Mouse (Mus musculus): ENCODE measurements at regions not wholly inside any gene's neighbourhood (a gene's known extent, or its start where the extent isn't known, plus 50 kb on each side); places are given as distances from the start of the nearest gene placed in this dataset.

- Histone ChIP-seq H3K9me3 (ENCODE audit: control insufficient read depth, low read length) (no peaks in the 10 kb centered on the region), H3K9ac (ENCODE audit: low read depth, low read length) (no peak overlapping the region), H3K27ac (ENCODE audit: low read depth, low read length) (no peak overlapping the region), H3K4me1 (replicated peaks; ENCODE audit: control insufficient read depth, insufficient read depth, low read length) (no peaks in the 10 kb centered on the region), H3K36me3 (ENCODE audit: control insufficient read depth, insufficient read depth, low read length) (no peaks in the 10 kb centered on the region), H3K4me2 (no peak overlapping the region), H3K27me3 (replicated peaks; ENCODE audit: control insufficient read depth, insufficient read depth, low read length) (no peaks in the 10 kb centered on the region), H3K4me3 (ENCODE audit: low read depth, low read length) (no peak overlapping the region)
- no peak for ATAC-seq (replicated peaks; ENCODE audit: low FRiP score)
- WGBS, result 81% methylated on average over 7 of the region's 7 CpGs
- DNase-seq (ENCODE audit: low spot score), result no peak
Measured at GRCm38 (mm10) chr15:10795126-10795792, 80.8 kb upstream of the Rai14 start.

DNA sequence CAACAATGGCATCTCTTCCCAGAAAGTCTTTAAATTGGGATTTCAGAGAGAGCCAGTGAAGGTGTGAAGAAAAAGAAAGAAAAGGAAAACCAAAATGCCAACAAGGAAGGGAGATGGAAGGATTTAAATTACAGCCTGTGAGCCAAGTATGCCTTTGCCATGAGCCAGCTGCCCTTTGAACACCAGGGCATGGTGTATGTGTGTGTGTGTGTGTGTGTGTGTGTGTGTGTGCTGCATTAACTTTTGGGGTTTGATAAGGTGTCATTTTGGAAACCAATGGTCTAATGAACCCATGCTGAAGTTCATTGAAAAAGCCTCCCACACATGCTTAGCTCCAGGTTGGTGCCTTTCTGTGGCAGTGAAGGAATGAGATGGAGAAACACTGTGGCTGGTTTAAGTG lies 85.2 kb upstream of the Rai14 start:
- Histone ChIP-seq H3K27me3 (replicated peaks; ENCODE audit: control insufficient read depth, insufficient read depth, low read length) (no peaks in the 10 kb centered on the region), H3K9ac (ENCODE audit: low read depth, low read length) (no peak overlapping the region), H3K4me1 (replicated peaks; ENCODE audit: control insufficient read depth, insufficient read depth, low read length) (no peaks in the 10 kb centered on the region), H3K36me3 (ENCODE audit: control insufficient read depth, insufficient read depth, low read length) (no peaks in the 10 kb centered on the region), H3K4me3 (ENCODE audit: low read depth, low read length) (no peak overlapping the region), H3K9me3 (ENCODE audit: control insufficient read depth, low read length) (no peaks in the 10 kb centered on the region), H3K27ac (ENCODE audit: low read depth, low read length) (no peak overlapping the region), H3K4me2 (no peak overlapping the region)
- DNase-seq (ENCODE audit: low spot score), result no peak
- ATAC-seq (replicated peaks; ENCODE audit: low FRiP score), result no peak

- Histone ChIP-seq H3K4me3 (ENCODE audit: low read depth, low read length) (no peak overlapping the region), H3K9me3 (ENCODE audit: control insufficient read depth, low read length) (no peaks in the 10 kb centered on the region), H3K36me3 (ENCODE audit: control insufficient read depth, insufficient read depth, low read length) (no peaks in the 10 kb centered on the region), H3K27me3 (replicated peaks; ENCODE audit: control insufficient read depth, insufficient read depth, low read length) (no peaks in the 10 kb centered on the region), H3K4me1 (replicated peaks; ENCODE audit: control insufficient read depth, insufficient read depth, low read length) (no peaks in the 10 kb centered on the region), H3K4me2 (no peak overlapping the region), H3K9ac (ENCODE audit: low read depth, low read length) (no peak overlapping the region), H3K27ac (ENCODE audit: low read depth, low read length) (no peak overlapping the region)
- ATAC-seq (replicated peaks; ENCODE audit: low FRiP score) (no peak), DNase-seq (ENCODE audit: low spot score) (no peak)
- 64% methylated on average over 2 of the region's 2 CpGs for WGBS
Measured at GRCm38 (mm10) chr15:10814195-10814594, 99.8 kb upstream of the Rai14 start.

DNA sequence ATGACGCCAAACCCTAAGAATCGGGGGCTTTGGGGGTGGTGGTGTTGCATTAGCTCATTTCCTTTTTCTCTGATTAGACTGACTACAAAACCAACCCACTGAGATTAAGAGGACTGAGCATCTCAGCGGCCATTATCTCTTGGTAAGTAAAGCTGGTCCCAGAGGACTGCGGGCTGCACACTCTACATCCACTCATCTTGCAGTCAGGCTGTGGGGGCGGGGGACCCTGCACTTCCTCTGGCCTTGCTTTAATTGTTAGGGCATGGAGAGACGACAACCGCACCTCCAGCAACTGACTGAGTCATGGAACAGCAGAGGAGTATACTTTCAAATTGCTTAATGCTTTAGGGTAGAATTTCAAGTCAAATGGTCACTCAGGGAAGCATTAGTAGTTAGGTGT lies 100.3 kb upstream of the Rai14 start:
- H3K4me1 ChIP-seq (replicated peaks; ENCODE audit: control insufficient read depth, insufficient read depth, low read length), result no peaks in the 10 kb centered on the region
- H3K27me3 ChIP-seq (replicated peaks; ENCODE audit: control insufficient read depth, insufficient read depth, low read length), result no peaks in the 10 kb centered on the region
- DNase-seq (ENCODE audit: low spot score) (peak; percentile 33), ATAC-seq (replicated peaks; ENCODE audit: low FRiP score) (peak; percentile 31; the same call in 1 of the 2 replicates)
- no peaks in the 10 kb centered on the region for H3K36me3 ChIP-seq (ENCODE audit: control insufficient read depth, insufficient read depth, low read length)
- H3K9ac ChIP-seq (ENCODE audit: low read depth, low read length), result no peak overlapping the region
- 33% methylated on average over 7 of the region's 7 CpGs for WGBS
- no peaks in the 10 kb centered on the region for H3K9me3 ChIP-seq (ENCODE audit: control insufficient read depth, low read length)
- no peak overlapping the region for H3K4me2 ChIP-seq
- H3K27ac ChIP-seq (ENCODE audit: low read depth, low read length), result no peak overlapping the region
- no peak overlapping the region for H3K4me3 ChIP-seq (ENCODE audit: low read depth, low read length)

GRCm38 (mm10) chr15:10816213-10816621 lies 101.8 kb upstream of the Rai14 start:
- no peaks in the 10 kb centered on the region for H3K4me1 ChIP-seq (replicated peaks; ENCODE audit: control insufficient read depth, insufficient read depth, low read length)
- no peak overlapping the region for H3K9ac ChIP-seq (ENCODE audit: low read depth, low read length)
- ATAC-seq (replicated peaks; ENCODE audit: low FRiP score) (no peak), DNase-seq (ENCODE audit: low spot score) (no peak)
- H3K36me3 ChIP-seq (ENCODE audit: control insufficient read depth, insufficient read depth, low read length), result no peaks in the 10 kb centered on the region
- no peaks in the 10 kb centered on the region for H3K27me3 ChIP-seq (replicated peaks; ENCODE audit: control insufficient read depth, insufficient read depth, low read length)
- 73% methylated on average over 3 of the region's 3 CpGs for WGBS
- no peak overlapping the region for H3K4me2 ChIP-seq
- no peak overlapping the region for H3K4me3 ChIP-seq (ENCODE audit: low read depth, low read length)
- no peak overlapping the region for H3K27ac ChIP-seq (ENCODE audit: low read depth, low read length)
- H3K9me3 ChIP-seq (ENCODE audit: control insufficient read depth, low read length), result no peaks in the 10 kb centered on the region

GRCm38 (mm10) chr15:10818216-10818615 lies 103.8 kb upstream of the Rai14 start:
- no peaks in the 10 kb centered on the region for H3K36me3 ChIP-seq (ENCODE audit: control insufficient read depth, insufficient read depth, low read length)
- WGBS, result 49% methylated on average over 6 of the region's 6 CpGs
- H3K27me3 ChIP-seq (replicated peaks; ENCODE audit: control insufficient read depth, insufficient read depth, low read length), result no peaks in the 10 kb centered on the region
- H3K4me2 ChIP-seq, result no peak overlapping the region
- no peaks in the 10 kb centered on the region for H3K4me1 ChIP-seq (replicated peaks; ENCODE audit: control insufficient read depth, insufficient read depth, low read length)
- H3K9ac ChIP-seq (ENCODE audit: low read depth, low read length), result no peak overlapping the region
- no peak for ATAC-seq (replicated peaks; ENCODE audit: low FRiP score)
- H3K27ac ChIP-seq (ENCODE audit: low read depth, low read length), result no peak overlapping the region; the same call in 1 of the 2 replicates
- H3K4me3 ChIP-seq (ENCODE audit: low read depth, low read length), result no peak overlapping the region
- no peaks in the 10 kb centered on the region for H3K9me3 ChIP-seq (ENCODE audit: control insufficient read depth, low read length)
- DNase-seq (ENCODE audit: low spot score), result no peak

DNA sequence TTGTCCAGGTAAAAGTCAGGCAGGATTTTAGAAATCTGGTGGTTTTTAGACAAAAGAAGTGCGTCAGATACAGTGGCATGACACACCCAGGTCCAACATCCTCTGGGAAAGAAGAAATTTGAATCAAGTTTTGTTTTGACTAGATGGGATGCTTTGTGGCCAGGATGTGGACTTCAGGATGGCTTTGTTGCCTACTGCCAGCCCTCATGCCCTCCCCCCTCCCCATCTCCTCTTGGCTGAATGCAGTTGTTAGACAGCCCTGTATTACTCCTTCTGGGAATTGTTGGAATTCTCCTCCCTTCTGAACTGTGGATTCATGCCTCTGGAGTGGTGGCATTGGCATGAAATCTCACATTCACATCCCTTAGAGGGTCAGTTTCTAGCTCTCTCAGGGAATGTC lies 104.3 kb upstream of the Rai14 start:
- DNase-seq (ENCODE audit: low spot score) (no peak), ATAC-seq (replicated peaks; ENCODE audit: low FRiP score) (no peak)
- Histone ChIP-seq H3K4me3 (ENCODE audit: low read depth, low read length) (no peak overlapping the region), H3K9me3 (ENCODE audit: control insufficient read depth, low read length) (no peaks in the 10 kb centered on the region), H3K36me3 (ENCODE audit: control insufficient read depth, insufficient read depth, low read length) (no peaks in the 10 kb centered on the region), H3K4me1 (replicated peaks; ENCODE audit: control insufficient read depth, insufficient read depth, low read length) (no peaks in the 10 kb centered on the region), H3K4me2 (no peak overlapping the region), H3K27me3 (replicated peaks; ENCODE audit: control insufficient read depth, insufficient read depth, low read length) (no peaks in the 10 kb centered on the region), H3K9ac (ENCODE audit: low read depth, low read length) (no peak overlapping the region), H3K27ac (ENCODE audit: low read depth, low read length) (no peak overlapping the region; the same call in 1 of the 2 replicates)
- 79% methylated on average over 1 of the region's 1 CpGs for WGBS

DNA sequence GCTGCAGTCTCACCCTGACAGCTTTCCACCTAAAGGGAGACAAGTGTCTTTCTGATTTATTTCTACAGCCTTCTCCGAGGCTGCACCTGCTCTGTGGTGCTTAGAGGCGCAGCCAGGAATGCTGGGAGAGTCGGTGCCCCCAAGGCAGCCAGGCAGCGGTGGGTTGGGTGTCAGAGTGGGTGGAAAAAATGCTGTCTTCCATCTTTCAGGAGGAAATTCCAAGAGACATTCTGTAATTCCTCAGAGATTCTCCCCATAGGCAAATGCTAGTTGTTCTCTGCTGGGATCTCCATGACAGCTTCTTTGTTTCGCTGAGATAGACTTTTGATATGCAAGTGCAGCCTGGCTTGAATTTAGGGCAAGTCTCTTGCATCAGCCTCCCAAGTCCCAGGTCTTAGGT lies 109.5 kb upstream of the Rai14 start:
- Histone ChIP-seq H3K27me3 (replicated peaks; ENCODE audit: control insufficient read depth, insufficient read depth, low read length) (no peaks in the 10 kb centered on the region), H3K4me3 (ENCODE audit: low read depth, low read length) (no peak overlapping the region), H3K9me3 (ENCODE audit: control insufficient read depth, low read length) (no peaks in the 10 kb centered on the region), H3K4me2 (no peak overlapping the region), H3K9ac (ENCODE audit: low read depth, low read length) (no peak overlapping the region), H3K36me3 (ENCODE audit: control insufficient read depth, insufficient read depth, low read length) (no peaks in the 10 kb centered on the region), H3K4me1 (replicated peaks; ENCODE audit: control insufficient read depth, insufficient read depth, low read length) (no peaks in the 10 kb centered on the region), H3K27ac (ENCODE audit: low read depth, low read length) (no peak overlapping the region)
- ATAC-seq (replicated peaks; ENCODE audit: low FRiP score) (no peak), DNase-seq (ENCODE audit: low spot score) (no peak)
- WGBS, result 81% methylated on average over 5 of the region's 5 CpGs

- Histone ChIP-seq H3K4me2 (no peak overlapping the region), H3K36me3 (ENCODE audit: control insufficient read depth, insufficient read depth, low read length) (no peaks in the 10 kb centered on the region), H3K9me3 (ENCODE audit: control insufficient read depth, low read length) (no peaks in the 10 kb centered on the region), H3K27ac (ENCODE audit: low read depth, low read length) (no peak overlapping the region), H3K4me3 (ENCODE audit: low read depth, low read length) (no peak overlapping the region), H3K27me3 (replicated peaks; ENCODE audit: control insufficient read depth, insufficient read depth, low read length) (no peaks in the 10 kb centered on the region), H3K9ac (ENCODE audit: low read depth, low read length) (no peak overlapping the region), H3K4me1 (replicated peaks; ENCODE audit: control insufficient read depth, insufficient read depth, low read length) (no peaks in the 10 kb centered on the region)
- ATAC-seq (replicated peaks; ENCODE audit: low FRiP score), result no peak
- 65% methylated on average over 5 of the region's 5 CpGs for WGBS
- no peak for DNase-seq (ENCODE audit: low spot score)
Measured at GRCm38 (mm10) chr15:10829588-10829987, 115.2 kb upstream of the Rai14 start.

Data from liver, embryonic 11.5 days (tissue).